Comparison of ENCODE assay signal across 28 mouse cellular contexts in the genomic region with DNA sequence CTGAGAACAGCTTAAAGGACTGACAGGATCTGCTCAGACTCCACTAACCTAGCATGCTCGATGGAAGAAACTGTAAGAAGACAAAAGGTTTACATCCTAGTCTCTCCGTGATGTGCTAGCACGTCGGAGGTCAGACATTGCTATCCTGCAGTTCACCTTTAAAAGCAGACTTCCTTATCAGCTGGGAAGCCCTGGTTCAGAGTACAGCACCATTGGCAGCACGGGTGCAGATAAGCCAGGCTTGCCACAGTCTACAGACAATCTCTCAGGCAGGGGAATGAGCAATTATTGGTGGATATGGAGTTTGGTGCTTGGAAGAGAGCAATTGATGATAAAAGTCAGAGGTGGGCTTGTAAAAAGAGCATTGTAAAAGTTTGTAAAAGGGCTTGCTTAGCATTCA. TPM values are rescaled to one million over a fixed set of nuclear protein-coding genes. Genes with fewer than 3 reads are reported as not detected.
DNase-seq lines count a peak whose midpoint lies in the region; ATAC-seq and TF ChIP-seq lines count a peak whose summit lies in the region.
"Had no signal": no experiment of that assay in that cellular context is flagged by ENCODE, and none has a peak within 500 bp of the region (broad histone marks: within the 10 kb centered on the region; RNA-seq: fewer than 3 reads in every experiment).

No protein-coding gene starts in this region.

- H3K9me3 ChIP-seq in intestine, embryonic 16.5 days (ENCODE audit: control insufficient read depth, low read length): no peaks in the 10 kb centered on the region
- H3K9me3 ChIP-seq in liver, embryonic 14.5 days (ENCODE audit: control insufficient read depth, low read length): no peaks in the 10 kb centered on the region
- H3K9me3 ChIP-seq: embryonic facial prominence, embryonic 15.5 days; forebrain, embryonic 10.5 days; G1E; heart, embryonic 12.5 days; hindbrain, embryonic 12.5 days; midbrain, embryonic 13.5 days; neural tube, embryonic 12.5 days had no signal

- no peak overlapping the region for H3K4me2 ChIP-seq in intestine, embryonic 16.5 days (ENCODE audit: low read depth, low read length)
- peak overlapping the region; percentile 31 for H3K4me2 ChIP-seq in liver, embryonic 14.5 days (ENCODE audit: low read depth)
- H3K4me2 ChIP-seq: embryonic facial prominence, embryonic 15.5 days; heart, embryonic 12.5 days; hindbrain, embryonic 12.5 days; midbrain, embryonic 13.5 days; neural tube, embryonic 12.5 days had no signal

- peak; percentile 87 for ATAC-seq in intestine, embryonic 16.5 days
- peak; percentile 89 for ATAC-seq in liver, embryonic 14.5 days (ENCODE audit: insufficient read depth)
- ATAC-seq: forebrain, embryonic 16.5 days; midbrain, embryonic 13.5 days had no signal

- 67% methylated on average over 5 of the region's 5 CpGs for WGBS in intestine, embryonic 16.5 days
- 11% methylated on average over 5 of the region's 5 CpGs for WGBS in liver, embryonic 14.5 days (ENCODE audit: insufficient replicate concordance)
- 36% methylated on average over 5 of the region's 5 CpGs for WGBS in small intestine, adult 2 months

- no peak overlapping the region for H3K9ac ChIP-seq in intestine, embryonic 16.5 days (ENCODE audit: low read depth, low read length)
- no peak overlapping the region for H3K9ac ChIP-seq in liver, embryonic 14.5 days (replicated peaks)
- H3K9ac ChIP-seq: embryonic facial prominence, embryonic 15.5 days; heart, embryonic 12.5 days; hindbrain, embryonic 12.5 days; midbrain, embryonic 13.5 days; neural tube, embryonic 12.5 days had no signal

- no peak for TF ChIP-seq CTCF in liver, embryonic 14.5 days (IDR thresholded peaks at IDR 0.05; ENCODE audit: low read depth)
- TF ChIP-seq CTCF in small intestine, adult 2 months (IDR thresholded peaks at IDR 0.05; ENCODE audit: extremely low read depth, insufficient read length, insufficient replicate concordance, low read depth, low read length): no peak

- no peak for TF ChIP-seq POLR2A in small intestine, adult 2 months (IDR thresholded peaks at IDR 0.05; ENCODE audit: low read depth, low read length)

- peak overlapping the region; percentile 36; the same call in 1 of the 2 replicates for H3K27ac ChIP-seq in intestine, embryonic 16.5 days (ENCODE audit: low read length)
- no peak overlapping the region for H3K27ac ChIP-seq in liver, embryonic 14.5 days
- H3K27ac ChIP-seq in small intestine, adult 2 months (ENCODE audit: insufficient read depth, low read depth, low read length): 0 out of 2 replicates have a peak overlapping the region, but pooled peaks have one; percentile 18
- H3K27ac ChIP-seq: embryonic facial prominence, embryonic 15.5 days; forebrain, embryonic 10.5 days; hindbrain, embryonic 12.5 days; midbrain, embryonic 13.5 days; neural tube, embryonic 12.5 days had no signal

- no peak overlapping the region for H3K4me3 ChIP-seq in intestine, embryonic 16.5 days (ENCODE audit: low read length)
- no peak overlapping the region for H3K4me3 ChIP-seq in liver, embryonic 14.5 days (ENCODE audit: insufficient read depth in 1 of 2, low read depth in 2 of 2, low read length in 2 of 2)
- H3K4me3 ChIP-seq in small intestine, adult 2 months (ENCODE audit: low read depth, low read length): no peak overlapping the region
- H3K4me3 ChIP-seq: embryonic facial prominence, embryonic 15.5 days; forebrain, embryonic 10.5 days; heart, embryonic 12.5 days; hindbrain, embryonic 12.5 days; midbrain, embryonic 13.5 days; neural tube, embryonic 12.5 days had no signal

- H3K36me3 ChIP-seq in intestine, embryonic 16.5 days (ENCODE audit: control insufficient read depth, insufficient read depth, low read length): no peaks in the 10 kb centered on the region
- no peaks in the 10 kb centered on the region for H3K36me3 ChIP-seq in liver, embryonic 14.5 days (replicated peaks; ENCODE audit: control insufficient read depth, insufficient read depth, low read depth)
- H3K36me3 ChIP-seq in small intestine, adult 2 months (ENCODE audit: control insufficient read depth, insufficient read depth, low read length): no peaks in the 10 kb centered on the region
- H3K36me3 ChIP-seq: embryonic facial prominence, embryonic 15.5 days; forebrain, embryonic 10.5 days; G1E; heart, embryonic 12.5 days; hindbrain, embryonic 12.5 days; midbrain, embryonic 13.5 days; neural tube, embryonic 12.5 days had no signal

- no peaks in the 10 kb centered on the region for H3K27me3 ChIP-seq in intestine, embryonic 16.5 days (replicated peaks; ENCODE audit: control insufficient read depth, insufficient read depth, low read length)
- H3K27me3 ChIP-seq in liver, embryonic 14.5 days (ENCODE audit: control insufficient read depth, insufficient read depth, low read length): no peaks in the 10 kb centered on the region
- H3K27me3 ChIP-seq in small intestine, adult 2 months (ENCODE audit: control insufficient read depth, insufficient read depth, low read length): no peaks in the 10 kb centered on the region
- H3K27me3 ChIP-seq: CH12.LX; embryonic facial prominence, embryonic 15.5 days; heart, embryonic 12.5 days; hindbrain, embryonic 12.5 days; neural tube, embryonic 12.5 days had no signal

- peak; percentile 56 for DNase-seq in c-Kit-positive CD71-positive TER-119-positive erythroid progenitor cells, embryonic 14.5 days (ENCODE audit: low spot score)
- peak; percentile 45 to 55 (median 46) for DNase-seq in liver, embryonic 14.5 days (ENCODE audit: low read depth in 3 of 3, low spot score in 3 of 3)
- DNase-seq in T-cell, adult 2 months (ENCODE audit: low spot score): no peak
- DNase-seq in cerebellum, adult 18-20 months: no peak
- no peak for DNase-seq in lung, postnatal 14 days
- DNase-seq: adrenal gland, postnatal 14 days; B cell, adult 2 months; cerebellum, adult 2 months; gastrocnemius, postnatal 14 days; heart, adult 11 months; heart, postnatal 10 days; kidney, adult 2 months; kidney, postnatal 10 days; lung, adult 18-20 months; lung, postnatal 10 days; right cerebral cortex, postnatal 14 days; thymus, postnatal 25 days had no signal

- TF ChIP-seq EP300 in liver, embryonic 14.5 days (IDR thresholded peaks at IDR 0.05; ENCODE audit: low read depth): peak; percentile 81

- H3K4me1 ChIP-seq in intestine, embryonic 16.5 days (ENCODE audit: control insufficient read depth, insufficient read depth, low read length): no peaks in the 10 kb centered on the region
- peaks cover 8 to 15% of the 10 kb centered on the region in 2 experiments; a peak in 3 of 4 replicates for H3K4me1 ChIP-seq in liver, embryonic 14.5 days (replicated peaks; ENCODE audit: control insufficient read depth in 2 of 2, insufficient read depth in 2 of 2, low read length in 1 of 2)
- H3K4me1 ChIP-seq in small intestine, adult 2 months (ENCODE audit: control insufficient read depth, insufficient read depth, insufficient read length, low read length): peaks cover 12% of the 10 kb centered on the region; the same call in 1 of the 2 replicates
- H3K4me1 ChIP-seq: hindbrain, embryonic 12.5 days; midbrain, embryonic 13.5 days; neural tube, embryonic 12.5 days had no signal

RNA-seq across cellular contexts. Expression of a gene that starts 17.0 kb away (rescaled TPM):
- 94.5 and 96.3 TPM in 2 replicates for polyA plus RNA-seq in intestine, embryonic 16.5 days (2015; fragmentation: Nextera tagmentation; extraction: Ambion mirVana)
- polyA plus RNA-seq in liver, embryonic 14.5 days (2012; rRNA removed): 9.9 and 22.7 TPM in 2 replicates
- polyA plus RNA-seq in liver, embryonic 14.5 days (2014; fragmentation: Nextera tagmentation; extraction: Ambion mirVana): 36.7 and 41.0 TPM in 2 replicates
- 1.3 and 2.8 TPM in 2 replicates for polyA plus RNA-seq in small intestine, adult 2 months (2012; rRNA removed)

RNA-seq across cellular contexts. Expression of a gene that starts 57.9 kb away (rescaled TPM):
- polyA plus RNA-seq in intestine, embryonic 16.5 days (2015; fragmentation: Nextera tagmentation; extraction: Ambion mirVana): 1.6 and 1.7 TPM in 2 replicates
- polyA plus RNA-seq in liver, embryonic 14.5 days (2012; rRNA removed): 0.13 and 0.21 TPM in 2 replicates
- 0.04 and 0.34 TPM in 2 replicates for polyA plus RNA-seq in liver, embryonic 14.5 days (2014; fragmentation: Nextera tagmentation; extraction: Ambion mirVana)
- polyA plus RNA-seq in small intestine, adult 2 months (2012; rRNA removed): 0.11 and 0.14 TPM in 2 replicates
- polyA plus RNA-seq: G1E had no signal

Comparison
In these comparisons a context has a peak if more than half of its experiments do, and no peak if none do; other contexts are left out.
1. DNase-seq: peak in c-Kit-positive CD71-positive TER-119-positive erythroid progenitor cells, embryonic 14.5 days (single experiment) and liver, embryonic 14.5 days (3 of 3); none in T-cell, adult 2 months (single experiment), cerebellum, adult 18-20 months (0 of 2) and lung, postnatal 14 days (single experiment).